Mouse (Mus musculus) cerebellum, adult 2 months (tissue): ENCODE data around the gene Apba3. TPM values are rescaled to one million over a fixed set of nuclear protein-coding genes. Genes with fewer than 3 reads are reported as not detected.

Source experiments
- DNase-seq, 2 experiments: peaks; one replicate each; pipeline ENCODE4 v3.0.0; 2021
- H3K27ac ChIP-seq: fragments of 200-500 bp; 2 replicates; pipeline ENCODE4 v1.5.1; 2012; ENCODE audit warnings: low read length, control low read depth, inconsistent platforms; ENCODE audit not compliant: insufficient read depth
- H3K27me3 ChIP-seq: fragments of 200-500 bp; 2 replicates; pipeline ENCODE4 v1.6.1; 2012; ENCODE audit warnings: inconsistent platforms, mild to moderate bottlenecking, low read length, moderate library complexity; ENCODE audit not compliant: control insufficient read depth, insufficient read depth
- H3K4me1 ChIP-seq: fragments of 200-500 bp; 2 replicates; pipeline ENCODE4 v1.6.1; 2011; ENCODE audit warnings: low read length; ENCODE audit not compliant: control insufficient read depth, insufficient read depth
- H3K4me3 ChIP-seq: fragments of 200-500 bp; replicated peaks from 2 replicates; pipeline ENCODE3; 2011; ENCODE audit warnings: mild to moderate bottlenecking, low read depth, low read length, control low read depth; ENCODE audit not compliant: insufficient read depth
- CTCF ChIP-seq: fragments of 200-500 bp; IDR thresholded peaks from 2 replicates; pipeline ENCODE4 v1.5.1; 2011; ENCODE audit warnings: low read depth, mild to moderate bottlenecking, control low read depth, low read length, moderate library complexity, borderline replicate concordance; ENCODE audit not compliant: insufficient read depth
- POLR2A ChIP-seq: fragments of 200-500 bp; IDR thresholded peaks from 2 replicates; pipeline ENCODE4 v1.6.1; 2011; ENCODE audit warnings: low read length, control low read depth, borderline replicate concordance; ENCODE audit not compliant: insufficient read depth
- WGBS: fragments of 180-500 bp; shearing (Covaris S2); methylation state at CpG from one replicate; pipeline ENCODE4 v1.1.7; 2018; 5-methylcytosine and 5-hydroxymethylcytosine counted together
- polyA plus RNA-seq: library from polyadenylated mRNA; depleted of rRNA; stranded (reverse); fragments of >200 nt; gene quantifications from 2 replicates; pipeline ENCODE4 v1.2.3, GENCODE M21; 2012; rRNA removed

Apba3 gene
- polyA plus RNA-seq, 1 experiment = 61.8 TPM

DNA sequence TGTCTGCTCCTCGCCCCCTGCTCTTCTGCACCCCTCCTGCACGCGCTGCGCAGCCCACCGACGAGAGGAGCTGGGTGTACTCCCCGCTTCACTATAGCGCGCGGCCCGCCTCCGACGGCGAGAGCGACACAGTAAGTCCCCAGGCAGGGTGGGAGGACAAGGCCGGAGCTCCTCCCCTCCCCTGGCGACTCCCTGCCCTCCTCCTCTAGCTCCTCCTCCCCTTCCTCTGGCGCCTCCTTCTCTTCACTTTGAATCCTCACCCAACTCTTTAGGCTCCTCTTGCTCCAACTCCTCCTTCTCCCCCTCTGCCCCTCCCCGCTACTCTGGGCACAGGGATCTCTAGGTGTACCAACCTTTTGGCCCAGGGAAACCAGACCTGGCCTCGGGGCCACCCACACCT lies 50.5 kb downstream of the Apba3 start:
- Histone ChIP-seq H3K4me3 (no peak overlapping the region), H3K27me3 (no peaks in the 10 kb centered on the region), H3K4me1 (peaks cover 17% of the 10 kb centered on the region; the same call in 1 of the 2 replicates), H3K27ac (no peak overlapping the region)
- 32% methylated on average over 20 of the region's 20 CpGs for WGBS
- TF ChIP-seq POLR2A (no peak), CTCF (no peak)
- peak in 1 of 2 experiments; percentile 38 for DNase-seq

GRCm38 (mm10) chr10:81318589-81319329 lies 52.0 kb downstream of the Apba3 start:
- peaks cover 17% of the 10 kb centered on the region; the same call in 1 of the 2 replicates for H3K4me1 ChIP-seq
- 57% methylated on average over 13 of the region's 13 CpGs for WGBS
- H3K27me3 ChIP-seq = no peaks in the 10 kb centered on the region
- no peak for TF ChIP-seq POLR2A
- no peak for TF ChIP-seq CTCF
- DNase-seq = peak in 1 of 2 experiments; percentile 50
- H3K4me3 ChIP-seq = no peak overlapping the region
- H3K27ac ChIP-seq = no peak overlapping the region

DNA sequence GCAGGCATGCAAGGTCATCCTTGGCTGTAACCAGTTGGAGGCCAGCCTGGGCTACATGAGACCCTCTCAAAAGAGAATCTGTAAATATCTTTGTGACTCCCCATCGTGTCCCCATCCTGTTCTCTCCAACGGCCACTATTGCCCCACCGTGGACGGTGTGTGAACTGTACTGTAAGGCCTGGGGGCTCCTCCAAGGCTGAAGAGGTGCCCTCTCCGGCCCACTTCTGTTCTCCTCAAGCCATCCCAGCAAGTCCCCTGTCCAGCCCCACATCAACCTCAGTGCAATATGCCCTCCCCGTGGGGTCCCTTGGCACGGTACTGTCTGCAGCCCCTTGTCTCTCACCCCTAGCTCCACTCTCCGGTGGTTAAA lies 52.6 kb downstream of the Apba3 start:
- no peaks in the 10 kb centered on the region for H3K27me3 ChIP-seq
- DNase-seq = peak in 1 of 2 experiments; percentile 44
- H3K4me3 ChIP-seq = no peak overlapping the region
- H3K27ac ChIP-seq = no peak overlapping the region
- WGBS = 9% methylated on average over 8 of the region's 8 CpGs
- peaks cover 17% of the 10 kb centered on the region; the same call in 1 of the 2 replicates for H3K4me1 ChIP-seq
- no peak for TF ChIP-seq POLR2A
- TF ChIP-seq CTCF = peak; percentile 32; the same call in 1 of the 2 replicates

DNA sequence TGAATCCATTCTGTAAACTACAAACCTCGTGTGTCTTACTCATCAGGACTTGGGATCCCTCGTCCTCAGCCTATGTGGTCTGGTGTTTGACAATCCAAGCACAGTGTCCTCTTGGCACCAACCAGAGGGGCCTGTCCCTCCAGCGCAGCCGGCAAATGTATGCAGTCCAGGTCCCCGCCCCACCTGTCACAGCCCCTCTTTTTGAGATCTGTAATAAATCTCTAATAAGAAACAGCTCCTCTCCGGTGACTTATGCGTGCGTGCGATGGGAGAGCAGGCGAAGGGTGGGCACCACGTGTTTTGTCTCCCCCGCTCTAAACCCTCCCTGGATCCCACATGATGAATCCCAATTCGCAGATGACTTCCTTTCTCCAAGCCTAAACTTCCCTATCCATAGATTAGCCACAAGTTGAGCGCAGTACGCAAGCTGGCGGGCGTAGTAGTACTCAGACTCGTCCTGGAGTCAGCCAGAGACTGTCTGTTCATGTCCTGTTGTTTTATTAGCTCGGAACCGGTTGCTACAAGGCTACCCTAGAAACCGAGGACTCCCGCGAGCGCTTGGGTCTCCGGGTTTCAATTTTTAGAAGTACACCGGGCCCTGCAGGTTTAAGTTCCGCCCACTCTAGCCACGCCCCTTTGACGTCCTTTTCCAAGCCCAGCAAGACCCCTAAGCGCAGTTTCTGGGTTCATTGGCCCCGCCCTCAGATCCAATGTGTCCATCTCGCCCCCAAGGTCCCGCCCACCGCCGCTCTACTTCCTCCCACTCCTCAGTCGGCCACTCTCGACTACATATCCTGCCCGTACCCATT lies 53.2 kb downstream of the Apba3 start:
- TF ChIP-seq CTCF = no peak
- DNase-seq = peak in 1 of 2 experiments; percentile 43
- peak overlapping the region; percentile 65 for H3K4me3 ChIP-seq
- H3K27me3 ChIP-seq = no peaks in the 10 kb centered on the region
- peak overlapping the region; percentile 30; the same call in 1 of the 2 replicates for H3K27ac ChIP-seq
- H3K4me1 ChIP-seq = peaks cover 17% of the 10 kb centered on the region; the same call in 1 of the 2 replicates
- WGBS = under 1% methylated on average over 38 of the region's 38 CpGs

DNA sequence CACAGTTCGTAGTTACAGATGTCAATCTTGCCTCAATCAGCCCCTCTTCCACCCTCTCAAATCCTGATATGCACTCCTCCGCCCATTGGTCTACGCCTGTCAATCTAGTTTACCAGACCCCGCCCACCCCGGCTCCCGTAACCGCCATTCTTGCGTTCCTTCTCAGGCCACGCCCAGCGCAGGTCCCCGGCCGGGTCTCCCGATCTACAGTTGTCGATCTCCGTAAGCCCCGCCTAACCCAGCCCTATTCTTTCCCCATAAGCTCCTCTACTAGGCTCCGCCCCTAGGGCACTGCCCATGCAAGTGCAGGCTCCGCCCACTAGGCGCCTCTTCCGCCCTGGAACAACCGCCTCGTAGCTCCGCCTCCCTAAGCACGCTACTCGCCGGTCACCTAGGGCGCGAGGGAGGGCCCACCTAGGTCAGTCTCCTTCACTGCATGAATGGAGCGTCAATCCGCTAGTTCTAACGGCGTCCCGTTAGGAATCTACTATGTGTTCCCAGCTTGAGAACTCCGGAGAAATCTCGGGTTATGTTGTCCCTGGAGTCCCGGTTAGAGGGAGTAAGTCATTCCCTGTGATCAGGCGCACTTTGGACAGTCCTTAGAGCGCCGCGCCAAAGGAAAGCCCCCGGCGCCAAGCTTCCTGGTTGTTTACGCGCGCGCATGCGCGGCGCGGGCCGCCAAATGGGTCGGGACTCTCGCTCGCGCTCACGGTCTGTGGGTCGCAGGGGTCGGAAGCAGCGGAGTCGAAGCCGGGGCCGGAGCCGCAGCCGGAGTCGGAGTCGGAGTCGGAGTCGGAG lies 54.0 kb downstream of the Apba3 start, which contains the start of gene Cactin:
TSS of gene Cactin (plus strand) at position 554 of the 798 bp plus-strand sequence.
- peak; percentile 98 to 100 for DNase-seq
- no peak for TF ChIP-seq CTCF
- TF ChIP-seq POLR2A = peak; percentile 90
- H3K27me3 ChIP-seq = no peaks in the 10 kb centered on the region
- under 1% methylated on average over 68 of the region's 68 CpGs for WGBS
- H3K27ac ChIP-seq = peak within 1 kb of the TSS; percentile 95
- H3K4me1 ChIP-seq = peaks cover 17% of the 10 kb centered on the region; the same call in 1 of the 2 replicates
- peak within 1 kb of the TSS; percentile 65 for H3K4me3 ChIP-seq

- no peak for DNase-seq
- no peak for TF ChIP-seq POLR2A
- TF ChIP-seq CTCF = no peak
- Histone ChIP-seq H3K4me3 (peak overlapping the region; percentile 65), H3K27me3 (no peaks in the 10 kb centered on the region), H3K27ac (peak overlapping the region; percentile 52; the same call in 1 of the 2 replicates), H3K4me1 (peaks cover 13% of the 10 kb centered on the region; the same call in 1 of the 2 replicates)
- WGBS = 2% methylated on average over 20 of the region's 20 CpGs
Observed at GRCm38 (mm10) chr10:81321436-81321835, 54.7 kb downstream of the Apba3 start.

- no peaks in the 10 kb centered on the region for H3K27me3 ChIP-seq
- TF ChIP-seq POLR2A = no peak
- no peak for TF ChIP-seq CTCF
- H3K4me3 ChIP-seq = no peak overlapping the region
- H3K27ac ChIP-seq = no peak overlapping the region
- DNase-seq = peak in 1 of 2 experiments; percentile 41
- H3K4me1 ChIP-seq = peaks cover 13% of the 10 kb centered on the region; the same call in 1 of the 2 replicates
- 82% methylated on average over 27 of the region's 27 CpGs for WGBS
Observed at GRCm38 (mm10) chr10:81322444-81322843, 55.7 kb downstream of the Apba3 start.

Other genes with a start within 250 kb of the Apba3 start
- 126 and 136 TPM in 2 replicates for gene Diras1, start 241.3 kb upstream of the Apba3 start, polyA plus RNA-seq
- 75.2 and 77.0 TPM in 2 replicates for gene Slc39a3, start 229.5 kb upstream of the Apba3 start, polyA plus RNA-seq
- 231 and 240 TPM in 2 replicates for gene Sgta, start 206.8 kb upstream of the Apba3 start, polyA plus RNA-seq
- 54.7 and 55.3 TPM in 2 replicates for gene Thop1, start 196.9 kb upstream of the Apba3 start, polyA plus RNA-seq
- gene Creb3l3, start 168.1 kb upstream of the Apba3 start, polyA plus RNA-seq = 0.33 and 0.41 TPM in 2 replicates
- 161 and 187 TPM in 2 replicates for gene Map2k2, start 161.0 kb upstream of the Apba3 start, polyA plus RNA-seq
- gene Zbtb7a, start 131.7 kb upstream of the Apba3 start, polyA plus RNA-seq = 61.6 and 62.9 TPM in 2 replicates
- gene Pias4, start 99.0 kb upstream of the Apba3 start, polyA plus RNA-seq = 34.8 and 36.0 TPM in 2 replicates
- gene Eef2, start 90.3 kb upstream of the Apba3 start, polyA plus RNA-seq = 1,163 and 1,164 TPM in 2 replicates
- 70.7 and 73.0 TPM in 2 replicates for gene Dapk3, start 84.0 kb upstream of the Apba3 start, polyA plus RNA-seq
- gene 4930442H23Rik, start 83.1 kb upstream of the Apba3 start, polyA plus RNA-seq = not detected in 2 replicates
- gene Nmrk2, start 64.9 kb upstream of the Apba3 start, polyA plus RNA-seq = 0.16 and 0.33 TPM in 2 replicates
- 115 and 122 TPM in 2 replicates for gene Atcay, start 36.1 kb upstream of the Apba3 start, polyA plus RNA-seq
- 77.6 and 79.6 TPM in 2 replicates for gene Zfr2, start 33.8 kb upstream of the Apba3 start, polyA plus RNA-seq
- gene Matk, start 14.0 kb upstream of the Apba3 start, polyA plus RNA-seq = 124 and 141 TPM in 2 replicates
- 81.4 and 84.9 TPM in 2 replicates for gene Mrpl54, start within 50 bp of the Apba3 start, polyA plus RNA-seq
- 0.51 and 1.2 TPM in 2 replicates for gene Tjp3, start 24.6 kb downstream of the Apba3 start, polyA plus RNA-seq
- gene Pip5k1c, start 26.0 kb downstream of the Apba3 start, polyA plus RNA-seq = 288 and 314 TPM in 2 replicates
- 36.3 and 36.9 TPM in 2 replicates for gene Cactin, start 54.1 kb downstream of the Apba3 start, polyA plus RNA-seq
- 2.2 and 3.2 TPM in 2 replicates for gene Tbxa2r, start 61.8 kb downstream of the Apba3 start, polyA plus RNA-seq
- gene Gipc3, start 76.3 kb downstream of the Apba3 start, polyA plus RNA-seq = 0.97 and 1.0 TPM in 2 replicates
- 42.7 and 43.4 TPM in 2 replicates for gene Hmg20b, start 83.5 kb downstream of the Apba3 start, polyA plus RNA-seq
- 34.8 and 35.0 TPM in 2 replicates for gene Mfsd12, start 90.5 kb downstream of the Apba3 start, polyA plus RNA-seq
- gene 4930404N11Rik, start 98.9 kb downstream of the Apba3 start, polyA plus RNA-seq = 0.24 and 0.36 TPM in 2 replicates
- 75.8 and 81.5 TPM in 2 replicates for gene Fzr1, start 111.6 kb downstream of the Apba3 start, polyA plus RNA-seq
- 87.7 and 93.1 TPM in 2 replicates for gene Dohh, start 117.5 kb downstream of the Apba3 start, polyA plus RNA-seq
- 10.2 and 10.8 TPM in 2 replicates for gene Gm48551, start 117.5 kb downstream of the Apba3 start, polyA plus RNA-seq
- gene Gm48552, start 122.0 kb downstream of the Apba3 start, polyA plus RNA-seq = 10.7 and 13.8 TPM in 2 replicates
- gene Smim24, start 126.1 kb downstream of the Apba3 start, polyA plus RNA-seq = 1.2 and 1.7 TPM in 2 replicates
- 103 and 108 TPM in 2 replicates for gene Nfic, start 188.7 kb downstream of the Apba3 start, polyA plus RNA-seq
- 57.3 and 60.6 TPM in 2 replicates for gene Celf5, start 215.7 kb downstream of the Apba3 start, polyA plus RNA-seq
- gene Ncln, start 229.4 kb downstream of the Apba3 start, polyA plus RNA-seq = 112 and 116 TPM in 2 replicates
- 0.67 and 1.1 TPM in 2 replicates for gene S1pr4, start 233.2 kb downstream of the Apba3 start, polyA plus RNA-seq